Mouse (Mus musculus) heart, postnatal 0 days (tissue): ENCODE data around the gene Tfip11.

Source experiments
- CTCF ChIP-seq: IDR thresholded peaks from 2 replicates; pipeline ENCODE4 v1.5.1; 2016; ENCODE audit warnings: antibody characterized with exemption, control low read depth, low read depth
- EP300 ChIP-seq: IDR thresholded peaks from 2 replicates; pipeline ENCODE4 v1.6.1; 2016; ENCODE audit warnings: antibody characterized with exemption, low read depth

- TF ChIP-seq CTCF = no peak
- TF ChIP-seq EP300 = no peak
Measured at GRCm38 (mm10) chr5:112366879-112367278, 40.7 kb downstream of the Tfip11 start.
